Mouse (Mus musculus) splenic B cell, adult 2 months (primary cell): Measurements from ENCODE around the gene Sh2b1.

Experiments used
- DNase-seq: peaks from one replicate; pipeline ENCODE4 v3.0.0-alpha.2; 2011; ENCODE audit warnings: low read depth, low spot score
- H3K27me3 ChIP-seq: 2 replicates; pipeline ENCODE4 v1.6.1; 2012; ENCODE audit warnings: mild to moderate bottlenecking, low read length, moderate library complexity, mixed read lengths; ENCODE audit not compliant: control insufficient read depth, poor library complexity, insufficient read depth, severe bottlenecking
- H3K36me3 ChIP-seq: 2 replicates; pipeline ENCODE4 v1.6.1; 2012; ENCODE audit warnings: mild to moderate bottlenecking, low read length, moderate library complexity, mixed read lengths; ENCODE audit not compliant: control insufficient read depth, poor library complexity, insufficient read depth, severe bottlenecking

The Sh2b1 gene

DNA sequence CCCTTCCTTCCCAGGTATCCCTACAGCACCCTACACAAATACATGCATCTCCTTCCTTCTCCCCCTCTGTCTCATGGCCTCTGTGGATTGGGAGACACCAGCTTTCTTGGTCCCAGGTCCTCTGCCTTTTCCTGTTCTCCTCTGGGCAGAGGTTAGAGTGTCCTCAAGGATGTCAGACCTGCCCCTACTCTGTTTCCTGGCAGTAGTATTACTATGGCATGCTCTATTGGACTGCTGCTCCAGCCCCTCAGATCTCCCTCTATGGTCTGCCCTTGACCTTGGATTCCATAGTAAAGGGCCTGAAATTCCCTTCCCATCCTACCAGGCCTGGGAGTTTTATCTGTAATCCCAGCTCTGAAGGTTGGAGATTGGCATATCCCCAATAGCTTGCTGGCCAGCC lies 45.1 kb downstream of the Sh2b1 start:
- Histone ChIP-seq H3K27me3 (no peaks in the 10 kb centered on the region), H3K36me3 (peaks cover 7% of the 10 kb centered on the region; the same call in 1 of the 2 replicates)
- no peak for DNase-seq

DNA sequence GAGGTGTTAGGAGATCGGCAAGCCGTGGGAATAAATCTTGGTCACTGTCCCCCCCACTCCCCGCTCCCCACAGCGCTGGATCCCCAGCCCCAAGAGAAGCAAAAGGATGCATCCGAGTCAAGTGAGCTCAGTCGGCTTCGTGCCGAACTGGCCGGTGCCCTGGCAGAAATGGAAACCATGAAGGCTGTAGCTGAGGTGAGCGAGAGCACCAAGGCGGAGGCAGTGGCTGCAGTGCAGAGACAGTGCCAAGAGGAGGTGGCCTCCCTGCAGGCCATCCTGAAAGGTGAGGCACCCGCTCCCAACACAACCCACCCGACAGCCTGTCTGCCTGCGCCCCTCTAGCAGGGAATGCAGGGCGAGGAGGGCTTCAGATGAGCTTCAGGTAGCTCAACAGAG lies 45.7 kb downstream of the Sh2b1 start:
- H3K27me3 ChIP-seq: no peaks in the 10 kb centered on the region
- H3K36me3 ChIP-seq: peaks cover 3% of the 10 kb centered on the region; the same call in 1 of the 2 replicates
- no peak for DNase-seq

DNA sequence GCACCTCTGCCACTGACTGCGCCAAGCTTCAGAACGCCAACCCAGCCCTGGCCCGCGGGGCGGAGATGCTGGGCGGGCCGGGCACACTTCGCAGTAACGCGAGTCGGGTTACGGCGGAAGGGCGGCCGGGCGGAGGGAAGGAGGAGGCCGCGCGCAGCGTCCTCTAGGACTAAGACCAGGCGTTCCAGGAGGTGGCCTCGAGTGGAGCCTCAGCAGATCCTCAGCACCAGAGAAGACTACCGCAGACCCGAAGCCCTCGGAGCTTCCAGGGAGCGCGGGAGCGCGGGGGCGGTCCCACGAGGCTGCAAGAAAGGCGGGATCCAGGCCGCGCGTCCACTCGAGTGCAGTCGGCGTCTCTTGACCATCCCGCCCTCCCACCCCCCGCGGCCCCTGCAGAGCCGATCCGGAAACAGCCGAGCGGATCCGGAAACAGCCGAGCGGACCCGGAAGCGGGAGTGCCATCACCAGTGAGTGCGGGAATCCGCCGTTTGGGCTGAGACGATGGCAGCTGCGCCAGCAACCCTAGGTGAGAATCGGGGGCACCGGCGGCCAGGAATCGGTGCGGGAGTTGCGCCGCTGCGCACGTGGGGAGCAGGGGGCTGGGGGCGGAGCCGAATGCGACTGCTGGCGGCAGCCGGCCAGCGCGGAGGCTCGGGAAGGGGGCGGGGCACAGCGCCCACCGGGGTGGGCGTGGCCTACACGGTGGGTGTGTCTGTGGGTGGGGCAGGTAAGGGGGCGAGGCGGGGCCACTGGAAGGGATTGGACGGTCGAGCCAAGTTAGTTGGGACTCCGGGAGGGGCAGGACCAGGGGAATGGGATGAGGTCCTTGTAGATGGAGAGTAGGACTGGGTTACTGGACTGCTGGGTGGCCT lies 46.4 kb downstream of the Sh2b1 start, which contains the start of gene Rabep2:
TSS of gene Rabep2 (plus strand) at position 129 of the 872 bp plus-strand sequence.
- DNase-seq: peak; percentile 88
- H3K27me3 ChIP-seq: no peaks in the 10 kb centered on the region
- H3K36me3 ChIP-seq: peaks cover 3% of the 10 kb centered on the region; the same call in 1 of the 2 replicates

DNA sequence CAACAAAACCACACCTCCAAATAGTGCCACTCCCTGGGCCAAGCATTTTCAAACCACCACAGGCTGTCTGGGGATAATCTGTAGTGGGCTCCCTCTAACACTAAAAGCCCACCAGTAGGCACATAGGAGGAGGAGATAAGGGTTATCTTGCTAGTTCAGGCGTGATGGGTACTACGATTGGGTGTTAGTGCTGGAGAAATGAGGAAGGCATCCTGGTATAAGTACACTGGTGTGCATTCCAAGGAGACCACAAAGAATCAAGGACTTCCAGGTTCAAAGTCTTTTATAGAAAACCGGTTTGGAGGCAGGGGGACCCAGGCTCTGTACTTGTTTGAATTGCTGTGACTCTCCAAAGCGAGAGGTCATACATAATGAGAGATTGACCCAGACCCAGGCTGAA lies 47.1 kb downstream of the Sh2b1 start:
- no peak for DNase-seq
- Histone ChIP-seq H3K27me3 (no peaks in the 10 kb centered on the region), H3K36me3 (peaks cover 3% of the 10 kb centered on the region; the same call in 1 of the 2 replicates)

DNA sequence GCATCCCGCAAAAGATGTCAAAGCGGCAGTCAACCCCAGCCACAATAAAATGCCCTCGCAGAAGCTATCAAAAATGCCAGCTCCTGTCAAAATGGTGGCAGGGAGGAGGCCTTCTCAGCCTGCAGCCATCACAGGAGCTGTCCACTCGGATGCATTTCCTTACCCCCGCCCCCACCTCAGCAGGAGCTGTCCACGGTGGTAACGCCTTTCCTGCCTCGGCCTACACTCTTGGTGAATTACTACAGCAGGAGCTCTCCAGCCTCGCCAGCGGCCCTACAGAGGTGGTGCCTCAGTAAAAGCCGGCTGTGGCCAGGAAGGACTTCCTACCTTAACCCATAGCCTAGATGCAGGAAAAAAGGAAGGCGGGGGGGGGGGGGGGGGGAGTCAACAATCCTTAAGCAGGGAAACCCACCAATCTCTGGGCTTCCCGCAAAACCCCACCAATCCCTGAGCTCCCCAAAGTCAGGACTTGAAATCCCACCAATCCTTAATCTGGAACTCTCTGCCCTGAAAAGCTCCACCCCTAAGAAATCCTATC lies 47.8 kb downstream of the Sh2b1 start:
- H3K36me3 ChIP-seq: peaks cover 3% of the 10 kb centered on the region; the same call in 1 of the 2 replicates
- H3K27me3 ChIP-seq: no peaks in the 10 kb centered on the region
- no peak for DNase-seq

DNA sequence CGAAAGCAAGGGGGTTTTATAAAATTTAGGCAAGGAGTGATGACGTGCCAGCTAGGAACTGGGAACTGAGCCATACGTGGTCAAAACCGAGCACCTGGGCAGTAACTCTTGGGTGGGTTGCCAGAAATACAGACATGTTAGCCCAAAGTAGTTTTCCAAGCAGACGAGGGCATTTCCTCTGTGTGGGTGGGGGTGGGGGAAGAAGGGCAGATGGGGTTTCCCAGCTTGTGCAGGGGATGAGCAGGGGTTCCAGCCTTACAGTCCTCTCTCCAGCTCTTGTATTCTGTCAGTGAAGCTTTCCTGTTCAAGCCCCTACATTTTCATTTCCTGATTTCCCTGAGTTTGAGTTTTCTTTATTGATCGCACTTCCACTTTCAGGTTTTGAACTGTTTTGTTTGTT lies 51.1 kb downstream of the Sh2b1 start:
- H3K27me3 ChIP-seq: no peaks in the 10 kb centered on the region
- peak; percentile 62 for DNase-seq
- H3K36me3 ChIP-seq: no peaks in the 10 kb centered on the region

DNA sequence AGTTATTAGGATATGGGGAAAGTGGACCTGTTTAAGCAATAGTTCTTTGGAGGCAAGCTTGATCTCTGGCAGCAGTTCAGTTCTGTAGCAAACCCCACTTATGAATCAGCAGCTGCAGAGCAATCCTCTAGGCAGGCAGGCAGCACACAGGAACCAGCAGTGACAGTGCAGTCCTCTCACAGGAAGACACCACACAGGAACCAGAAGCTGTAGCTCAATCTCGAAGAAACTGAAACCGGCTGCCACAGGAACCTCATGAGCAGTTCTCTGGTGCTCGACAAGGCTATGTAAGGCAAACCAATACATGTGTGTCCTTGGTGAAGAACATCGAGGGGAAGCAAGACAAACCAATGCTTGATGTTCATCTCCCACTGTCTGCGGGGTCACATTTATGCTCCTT lies 53.5 kb downstream of the Sh2b1 start:
- H3K27me3 ChIP-seq: no peaks in the 10 kb centered on the region
- DNase-seq: peak; percentile 78
- no peaks in the 10 kb centered on the region for H3K36me3 ChIP-seq

DNA sequence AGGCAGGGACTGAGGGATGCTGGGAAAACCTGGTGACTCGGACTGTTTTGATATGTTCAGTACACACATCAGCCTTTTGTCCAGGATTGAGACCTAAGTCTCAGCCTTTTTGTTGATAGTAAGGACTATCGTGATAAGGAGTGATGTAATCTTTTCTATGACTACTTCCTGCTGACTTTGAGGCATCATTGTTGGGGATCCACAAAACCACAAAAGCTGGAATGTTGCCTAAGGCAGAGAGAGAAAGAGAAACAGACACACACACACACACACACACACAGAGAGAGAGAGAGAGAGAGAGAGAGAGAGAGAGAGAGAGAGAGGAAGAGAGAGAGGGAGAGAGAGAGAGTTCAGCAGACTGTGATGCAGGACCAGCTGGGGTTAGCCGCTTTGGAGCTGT lies 56.7 kb downstream of the Sh2b1 start:
- Histone ChIP-seq H3K36me3 (peaks cover under 1% of the 10 kb centered on the region; the same call in 1 of the 2 replicates), H3K27me3 (no peaks in the 10 kb centered on the region)
- DNase-seq: no peak

DNA sequence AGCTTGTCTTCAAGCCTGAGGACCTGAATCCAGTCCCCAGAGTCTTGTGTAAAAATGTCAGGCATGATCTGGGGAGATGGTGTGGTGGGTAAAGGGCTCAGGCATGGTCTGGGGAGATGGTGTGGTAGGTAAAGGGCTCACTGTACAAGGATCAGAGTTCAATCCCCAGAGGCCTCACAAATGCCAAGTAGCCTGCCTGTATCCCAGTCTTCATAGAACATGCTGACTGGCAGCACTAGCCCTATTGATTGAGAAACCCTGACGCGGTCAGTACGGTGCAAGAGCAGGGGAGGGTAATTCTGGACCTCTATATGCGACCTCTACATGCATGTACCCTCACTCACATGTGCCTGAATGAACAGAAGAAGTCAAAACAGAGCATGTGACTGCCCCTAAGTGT lies 57.6 kb downstream of the Sh2b1 start:
- H3K36me3 ChIP-seq: peaks cover 2% of the 10 kb centered on the region
- DNase-seq: no peak

DNA sequence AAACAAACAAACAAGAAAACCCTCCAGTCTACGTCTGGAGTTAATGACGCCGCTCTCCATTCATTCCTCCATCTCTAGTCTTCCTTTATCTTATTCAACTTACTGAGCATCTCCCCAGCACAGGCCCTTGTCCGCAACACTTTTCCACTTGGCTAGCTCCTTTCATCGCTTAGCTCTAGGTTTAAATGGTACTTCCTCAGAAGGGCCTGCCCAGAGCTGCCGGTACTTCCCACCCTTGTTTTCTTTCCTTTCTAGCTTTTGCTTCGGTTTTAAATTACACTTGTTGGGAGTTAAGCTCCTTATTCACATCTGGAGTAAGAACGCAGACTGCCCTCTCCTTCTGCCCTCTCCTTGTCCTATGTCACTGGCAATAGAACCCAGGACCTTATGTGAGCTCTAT lies 58.2 kb downstream of the Sh2b1 start:
- no peaks in the 10 kb centered on the region for H3K27me3 ChIP-seq

More for the DNA sequence above, 57.6 kb downstream of the Sh2b1 start:
- no peaks in the 10 kb centered on the region for H3K27me3 ChIP-seq

More for the DNA sequence above, 58.2 kb downstream of the Sh2b1 start:
- H3K36me3 ChIP-seq: peaks cover 2% of the 10 kb centered on the region
- peak; percentile 70 for DNase-seq
